Mouse (Mus musculus) CH12.LX (cell line): Measurements from ENCODE around the gene Tmem50a. TPM values are rescaled to one million over a fixed set of nuclear protein-coding genes. Genes with fewer than 3 reads are reported as not detected.

Experiments used
- DNase-seq: peaks from one replicate; pipeline ENCODE4 v3.0.0-alpha.2; 2013; ENCODE audit errors: extremely low read depth
- H3K27ac ChIP-seq: 2 replicates; pipeline ENCODE4 v1.5.1; 2012; ENCODE audit warnings: low read depth, mild to moderate bottlenecking, control low read depth, moderate library complexity; ENCODE audit not compliant: insufficient read depth
- H3K27me3 ChIP-seq: replicated peaks from 2 replicates; pipeline ENCODE3; 2012; ENCODE audit warnings: inconsistent platforms
- H3K36me3 ChIP-seq, 2 experiments: replicated peaks in 1 of 2; 2 replicates each; pipeline versions ENCODE3 to v1.6.1; 2012; ENCODE audit warnings: inconsistent platforms in 1 of 2, low read length in 1 of 2, mild to moderate bottlenecking in 1 of 2, mixed read lengths in 1 of 2, moderate library complexity in 1 of 2; ENCODE audit not compliant: control insufficient read depth in 1 of 2, insufficient read depth in 1 of 2
- H3K4me1 ChIP-seq, 2 experiments: 2 replicates each; pipeline ENCODE4 v1.6.1; 2012; ENCODE audit warnings: inconsistent platforms in 1 of 2, moderate library complexity in 1 of 2; ENCODE audit not compliant: insufficient read depth in 2 of 2, control insufficient read depth in 1 of 2
- H3K4me2 ChIP-seq: 2 replicates; pipeline ENCODE4 v1.6.1; 2012; ENCODE audit warnings: low read depth, mild to moderate bottlenecking, control low read depth; ENCODE audit not compliant: poor library complexity, insufficient read depth, severe bottlenecking
- H3K4me3 ChIP-seq, 3 experiments: fragments of 150-350 bp in 1 of 3; sonication (generic) in 1 of 3; replicated peaks in 1 of 3; 2 replicates each; pipeline versions ENCODE3 to v1.5.1; 2011 to 2012; ENCODE audit warnings: low read depth in 2 of 3, low read length in 2 of 3, mild to moderate bottlenecking in 2 of 3, moderate library complexity in 2 of 3, control low read depth in 1 of 3, improper control_type of control experiment in 1 of 3, inconsistent platforms in 1 of 3, mixed read lengths in 1 of 3; ENCODE audit not compliant: poor library complexity in 1 of 3
- H3K79me2 ChIP-seq: replicated peaks from 2 replicates; pipeline ENCODE4 v1.6.1; 2012; ENCODE audit warnings: mild to moderate bottlenecking, moderate library complexity; ENCODE audit not compliant: control insufficient read depth, poor library complexity, insufficient read depth, severe bottlenecking; ENCODE audit errors: extremely low read depth
- H3K9ac ChIP-seq: 2 replicates; pipeline ENCODE4 v1.6.1; 2012; ENCODE audit warnings: low read depth, mild to moderate bottlenecking, control low read depth, moderate library complexity; ENCODE audit not compliant: insufficient read depth
- H3K9me3 ChIP-seq: replicated peaks from 2 replicates; pipeline ENCODE3; 2012; ENCODE audit warnings: low read length, inconsistent platforms, mixed read lengths
- BHLHE40 ChIP-seq: IDR thresholded peaks from 2 replicates; pipeline ENCODE4 v1.6.1; 2011; ENCODE audit warnings: mild to moderate bottlenecking, low read depth, low read length, improper control_type of control experiment
- ELF1 ChIP-seq: IDR thresholded peaks from 2 replicates; pipeline ENCODE4 v1.6.1; 2014; ENCODE audit warnings: low read depth, mild to moderate bottlenecking, inconsistent platforms, low read length, improper control_type of control experiment
- IRF4 ChIP-seq: IDR thresholded peaks from 2 replicates; pipeline ENCODE4 v1.6.1; 2014; ENCODE audit warnings: low read depth, mild to moderate bottlenecking, inconsistent platforms, low read length, improper control_type of control experiment
- JUN ChIP-seq: IDR thresholded peaks from 2 replicates; pipeline ENCODE4 v1.6.1; 2011; ENCODE audit warnings: low read depth, mild to moderate bottlenecking, low read length, improper control_type of control experiment, moderate library complexity; ENCODE audit not compliant: insufficient read depth
- KAT2A ChIP-seq: IDR thresholded peaks from 2 replicates; pipeline ENCODE4 v1.6.1; 2012; ENCODE audit warnings: low read length, improper control_type of control experiment, inconsistent platforms; ENCODE audit not compliant: insufficient replicate concordance
- MEF2A ChIP-seq: IDR thresholded peaks from 2 replicates; pipeline ENCODE4 v1.6.1; 2014; ENCODE audit warnings: low read depth, mild to moderate bottlenecking, inconsistent platforms, low read length, improper control_type of control experiment, borderline replicate concordance
- MXI1 ChIP-seq: IDR thresholded peaks from 2 replicates; pipeline ENCODE4 v1.6.1; 2011; ENCODE audit warnings: mild to moderate bottlenecking, low read depth, low read length, improper control_type of control experiment
- PAX5 ChIP-seq: IDR thresholded peaks from 2 replicates; pipeline ENCODE4 v1.6.1; 2012; ENCODE audit warnings: low read length, inconsistent platforms, mixed read lengths
- SMC3 ChIP-seq: IDR thresholded peaks from 2 replicates; pipeline ENCODE4 v1.6.1; 2011; ENCODE audit warnings: low read depth, low read length, improper control_type of control experiment
- TCF12 ChIP-seq: IDR thresholded peaks from 2 replicates; pipeline ENCODE4 v1.6.1; 2014; ENCODE audit warnings: low read depth, mild to moderate bottlenecking, inconsistent platforms, low read length, improper control_type of control experiment
- UBTF ChIP-seq: IDR thresholded peaks from 2 replicates; pipeline ENCODE4 v1.6.1; 2012; ENCODE audit warnings: low read depth, mild to moderate bottlenecking, inconsistent platforms, low read length, improper control_type of control experiment, moderate library complexity
- ZNF384 ChIP-seq: IDR thresholded peaks from 2 replicates; pipeline ENCODE4 v1.6.1; 2012; ENCODE audit warnings: low read depth, low read length, improper control_type of control experiment, inconsistent platforms
- dilution Hi-C: fragments of 300-500 bp; cut with MboI; formaldehyde crosslinking; loops from 2 replicates; pipeline ENCODE4 v1.14.3; 2020; ENCODE audit warnings: low sequenced_read_pairs; ENCODE audit not compliant: extremely low pct_unique_long_range_greater_than_20kb, extremely low pct_ligation_motif_present
- in situ Hi-C: fragments of 300-500 bp; cut with MboI; formaldehyde crosslinking; loops from 3 replicates; pipeline ENCODE4 v1.14.3; 2019; ENCODE audit warnings: low sequenced_read_pairs, low pct_ligation_motif_present, low pct_unique_long_range_greater_than_20kb, mixed read lengths
- polyA plus RNA-seq: library from polyadenylated mRNA; unstranded; fragments of >175 nt; gene quantifications from 2 replicates; pipeline ENCODE4 v1.2.1, GENCODE M21; 2012; ENCODE audit warnings: low read depth; ENCODE audit not compliant: insufficient read length
- total RNA-seq, 2 experiments: library from RNA; depleted of rRNA; stranded (reverse); fragments of 300-350 nt in 1 of 2; fragments of >200 nt in 1 of 2; gene quantifications; 2 replicates each; pipeline ENCODE4 v1.2.3; 2012 to 2014

The Tmem50a gene
- total and polyA plus RNA-seq, 3 experiments: 95.8 to 133 (median 131) TPM

- Histone ChIP-seq H3K27ac (no peak overlapping the region), H3K9ac (peak overlapping the region; percentile 83), H3K36me3 (peaks cover 0 to 2% of the 10 kb centered on the region in 2 experiments), H3K79me2 (peaks cover 3% of the 10 kb centered on the region; the same call in 1 of the 2 replicates), H3K4me1 (peaks cover 4 to 13% of the 10 kb centered on the region in 2 experiments; a peak in 2 of 4 replicates), H3K4me3 (peak overlapping the region; percentile 55 to 95 (median 75)), H3K9me3 (no peaks in the 10 kb centered on the region), H3K27me3 (peaks cover 22% of the 10 kb centered on the region), H3K4me2 (peak overlapping the region; percentile 80)
- dilution Hi-C loops (no loop called here), in situ Hi-C loops (no loop called here)
- TF ChIP-seq IRF4 (peak; percentile 37; the same call in 1 of the 2 replicates), MEF2A (no peak), BHLHE40 (peak; percentile 66), TCF12 (no peak), UBTF (peak; percentile 80; the same call in 1 of the 2 replicates), MXI1 (0 out of 2 replicates have a peak, but pooled peaks have one; percentile 22)
- DNase-seq: peak; percentile 24
Measured at GRCm38 (mm10) chr4:134852438-134853255, 62.2 kb downstream of the Tmem50a start.

GRCm38 (mm10) chr4:134851876-134852275, 62.9 kb downstream of the Tmem50a start:
- H3K4me2 ChIP-seq: peak overlapping the region; percentile 80
- TF ChIP-seq ZNF384 (no peak), ELF1 (no peak), PAX5 (no peak), SMC3 (no peak), JUN (no peak), KAT2A (no peak)
- TF ChIP-seq, all 38 proteins: peak for 0
- dilution Hi-C loops: no loop called here
- H3K9me3 ChIP-seq: no peaks in the 10 kb centered on the region
- in situ Hi-C loops: no loop called here
- no peak overlapping the region for H3K27ac ChIP-seq
- H3K36me3 ChIP-seq: peaks cover 0 to 2% of the 10 kb centered on the region in 2 experiments
- peak; percentile 8 for DNase-seq
- peaks cover 5% of the 10 kb centered on the region; the same call in 1 of the 2 replicates for H3K79me2 ChIP-seq
- H3K27me3 ChIP-seq: peaks cover 22% of the 10 kb centered on the region
- peak overlapping the region; percentile 83; the same call in 1 of the 2 replicates for H3K9ac ChIP-seq
- H3K4me3 ChIP-seq: peak overlapping the region; percentile 55 to 95 (median 75)
- H3K4me1 ChIP-seq: peaks cover 4 to 13% of the 10 kb centered on the region in 2 experiments; a peak in 2 of 4 replicates
